Mouse (Mus musculus) spleen, adult 2 months (tissue): ENCODE data around the gene Clrn3.

Experiments used
- CTCF ChIP-seq: fragments of 200-500 bp; IDR thresholded peaks from 2 replicates; pipeline ENCODE4 v1.5.1; 2011; ENCODE audit warnings: mild to moderate bottlenecking, inconsistent platforms; ENCODE audit not compliant: insufficient read depth, insufficient read length, insufficient replicate concordance; ENCODE audit errors: extremely low read depth
- POLR2A ChIP-seq: fragments of 200-500 bp; IDR thresholded peaks from 2 replicates; pipeline ENCODE4 v1.6.1; 2011; ENCODE audit warnings: low read depth, low read length, inconsistent platforms

- no peak for TF ChIP-seq POLR2A
- no peak for TF ChIP-seq CTCF
Measured at GRCm38 (mm10) chr7:135465293-135465692, 63.2 kb downstream of the Clrn3 start.
